Mouse (Mus musculus) cerebellum, postnatal 36 days (tissue): Measurements from ENCODE around the gene Ninj1.

Experiments used
- DNase-seq, 2 experiments: peaks; one replicate each; pipeline ENCODE4 v3.0.0; 2021 to 2022; ENCODE audit warnings: mixed read lengths in 2 of 2

Ninj1 gene

DNA sequence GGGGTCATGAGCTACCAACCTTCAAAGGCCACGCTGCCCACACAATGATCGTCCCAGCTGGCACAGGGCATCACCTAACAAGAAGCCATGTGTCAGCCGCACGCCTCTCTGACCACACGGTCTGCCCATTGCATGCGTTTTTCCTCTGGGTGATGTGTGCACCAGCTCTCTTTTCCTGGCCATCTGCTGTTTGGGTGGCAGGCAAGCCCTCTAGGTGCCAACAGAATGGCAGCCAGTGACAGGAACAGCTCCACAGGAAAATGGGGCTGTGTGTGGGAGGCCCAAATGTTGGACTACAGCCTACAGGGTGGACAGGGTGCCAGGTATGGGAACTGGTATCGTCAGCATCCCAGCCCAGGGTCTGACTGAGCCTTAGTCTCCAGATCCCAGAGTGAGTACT is 14.9 kb upstream of the Ninj1 start:
- peak; percentile 79 to 80 for DNase-seq

DNA sequence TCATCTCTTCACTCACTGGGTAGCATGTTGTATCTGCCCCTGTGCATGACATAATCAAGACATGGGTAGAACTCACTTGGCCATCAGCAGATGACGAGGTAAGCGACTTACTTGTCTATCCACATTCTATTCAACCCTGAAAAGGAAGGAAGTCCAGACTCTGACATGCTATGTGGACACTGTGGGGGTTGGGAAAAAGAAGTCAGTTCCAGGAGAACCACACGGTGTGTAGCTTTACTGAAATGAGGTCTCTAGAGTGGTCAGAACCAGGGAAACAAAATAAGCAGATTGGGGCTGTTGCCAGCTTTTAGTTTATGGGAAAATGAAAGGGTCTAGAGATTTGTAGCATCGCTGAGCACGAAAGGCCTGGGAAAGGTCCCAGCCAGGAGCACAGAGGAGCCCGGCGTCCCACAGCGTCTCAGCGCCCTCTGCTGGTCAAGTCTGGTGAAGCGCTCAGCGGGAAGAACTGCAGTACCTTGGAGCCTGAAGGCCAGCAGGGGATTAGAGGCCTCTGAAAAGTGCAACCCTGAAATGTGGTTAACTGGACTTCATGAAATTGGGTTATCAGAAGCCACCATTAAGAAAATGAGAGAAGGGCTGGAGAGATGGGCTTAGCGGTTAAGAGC is 14.2 kb upstream of the Ninj1 start:
- DNase-seq: peak; percentile 93 to 97

GRCm38 (mm10) chr13:49175509-49175908 is 11.8 kb upstream of the Ninj1 start:
- DNase-seq: no peak

GRCm38 (mm10) chr13:49178839-49179585 is 8.3 kb upstream of the Ninj1 start:
- peak; percentile 91 to 92 for DNase-seq

- no peak for DNase-seq
Observed at GRCm38 (mm10) chr13:49180274-49180673, 7.0 kb upstream of the Ninj1 start.

- DNase-seq: no peak
Observed at GRCm38 (mm10) chr13:49180691-49181090, 6.6 kb upstream of the Ninj1 start.

DNA sequence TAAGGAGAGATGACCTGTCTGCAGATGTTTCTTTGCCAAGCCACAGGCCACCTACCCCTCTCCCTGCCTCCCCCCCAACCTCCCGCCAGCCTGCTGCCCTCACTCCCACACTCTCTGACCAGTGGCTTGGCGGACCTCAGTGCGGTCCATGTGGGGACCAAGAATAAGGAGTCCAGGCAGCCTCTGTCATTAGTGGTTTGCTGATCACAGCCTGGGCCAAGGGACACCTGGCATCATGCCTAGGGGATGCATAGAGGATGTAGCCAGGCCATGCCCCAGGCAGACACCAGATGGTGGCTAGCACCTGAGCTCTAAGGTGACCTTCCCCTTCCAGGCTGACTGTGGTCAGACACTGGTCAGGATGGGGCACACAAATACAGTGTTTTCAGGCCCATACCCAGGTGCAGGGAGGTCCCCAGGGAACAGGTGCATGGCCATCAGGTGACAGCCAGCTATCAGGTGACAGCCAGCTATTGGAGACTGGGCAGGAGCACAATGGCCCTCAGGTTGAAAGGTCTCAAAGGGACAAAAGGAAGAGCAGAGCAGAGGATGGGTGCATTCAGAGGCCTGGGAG is 5.8 kb upstream of the Ninj1 start:
- DNase-seq: peak; percentile 78 to 83

- no peak for DNase-seq
Observed at GRCm38 (mm10) chr13:49183161-49183560, 4.1 kb upstream of the Ninj1 start.

- no peak for DNase-seq
Observed at GRCm38 (mm10) chr13:49183646-49184045, 3.6 kb upstream of the Ninj1 start.

- DNase-seq: no peak
Observed at GRCm38 (mm10) chr13:49186798-49187287, 442 bp upstream of the Ninj1 start.

DNA sequence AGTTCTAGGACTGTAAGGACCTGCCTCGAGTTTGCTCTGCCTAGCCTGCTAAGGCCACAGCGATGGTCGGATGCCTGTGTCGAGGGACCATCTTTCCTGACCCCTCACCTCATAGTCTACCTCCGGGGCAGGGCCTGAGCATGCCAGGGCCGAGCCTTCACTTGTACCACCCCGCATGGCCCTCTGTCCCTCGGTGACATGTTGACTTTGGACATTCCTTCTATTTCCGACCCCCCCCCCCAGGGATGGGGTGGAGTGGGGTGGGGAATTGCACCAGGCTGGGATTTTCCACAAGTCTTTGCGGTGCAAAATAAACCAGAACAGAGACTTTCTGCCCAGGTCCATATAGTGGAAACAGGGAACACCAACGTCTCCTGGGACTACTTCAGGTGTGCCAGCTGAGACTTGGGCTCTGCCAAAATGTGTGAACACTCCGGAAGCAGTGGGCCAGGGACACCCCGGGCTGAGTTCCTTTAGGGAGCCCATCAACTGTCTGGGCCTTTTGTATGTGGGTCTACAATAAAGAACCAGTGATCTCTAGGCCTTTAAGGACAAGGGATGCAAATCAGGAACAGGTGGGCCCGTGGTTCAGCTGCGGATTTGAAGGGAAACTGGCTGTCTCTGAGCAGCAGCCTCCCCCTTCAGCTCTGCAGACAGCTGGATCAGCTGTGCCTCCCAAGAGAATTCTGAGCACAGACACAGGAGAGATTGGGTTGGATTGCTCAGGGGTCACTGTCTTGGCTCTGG is 1.1 kb downstream of the Ninj1 start:
- DNase-seq: no peak

DNA sequence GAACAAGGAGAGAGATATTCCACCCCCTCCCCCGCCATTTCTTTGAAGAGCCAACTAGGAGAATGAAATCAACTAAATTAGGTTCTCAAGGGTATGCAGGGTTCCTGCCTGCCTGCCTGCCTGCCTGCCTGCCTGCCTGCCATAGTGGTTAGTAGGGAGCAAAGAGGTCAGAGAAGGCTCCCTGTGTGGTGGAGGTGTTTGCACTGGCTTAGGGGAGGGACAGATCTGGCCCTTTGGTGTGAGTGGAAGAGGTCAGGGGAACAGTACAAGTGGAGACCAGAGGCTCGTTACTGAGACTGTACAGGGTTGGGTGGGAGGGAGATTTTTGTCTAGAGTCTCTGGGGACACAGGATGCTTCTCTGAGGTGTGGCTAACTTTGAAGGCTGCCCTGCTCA is 1.7 kb downstream of the Ninj1 start:
- DNase-seq: no peak

- DNase-seq: no peak
Observed at GRCm38 (mm10) chr13:49189970-49190870, 2.9 kb downstream of the Ninj1 start.

- no peak for DNase-seq
Observed at GRCm38 (mm10) chr13:49190876-49191672, 3.8 kb downstream of the Ninj1 start.

- no peak for DNase-seq
Observed at GRCm38 (mm10) chr13:49191673-49192035, 4.4 kb downstream of the Ninj1 start.

- no peak for DNase-seq
Observed at GRCm38 (mm10) chr13:49192156-49192855, 5.0 kb downstream of the Ninj1 start.

GRCm38 (mm10) chr13:49193650-49194049 is 6.4 kb downstream of the Ninj1 start:
- no peak for DNase-seq

DNA sequence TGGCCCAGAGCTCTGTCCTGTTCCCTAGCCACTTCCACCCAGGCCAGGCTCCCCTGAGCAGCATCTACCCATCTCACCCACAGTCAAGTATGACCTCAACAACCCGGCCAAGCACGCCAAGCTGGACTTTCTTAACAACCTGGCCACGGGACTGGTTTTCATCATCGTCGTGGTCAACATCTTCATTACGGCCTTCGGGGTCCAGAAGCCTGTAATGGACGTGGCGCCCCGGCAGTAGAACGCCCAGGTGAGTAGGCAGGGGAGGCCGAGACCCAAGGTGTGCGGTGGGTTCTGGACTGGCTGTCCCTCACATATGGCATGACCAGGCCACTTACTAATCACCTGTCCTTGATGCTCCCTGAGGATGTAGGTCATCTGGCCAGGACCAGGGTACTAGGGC is 7.5 kb downstream of the Ninj1 start:
- no peak for DNase-seq

- DNase-seq: no peak
Observed at GRCm38 (mm10) chr13:49195651-49196050, 8.4 kb downstream of the Ninj1 start.

GRCm38 (mm10) chr13:49196211-49196610 is 8.9 kb downstream of the Ninj1 start:
- DNase-seq: no peak

DNA sequence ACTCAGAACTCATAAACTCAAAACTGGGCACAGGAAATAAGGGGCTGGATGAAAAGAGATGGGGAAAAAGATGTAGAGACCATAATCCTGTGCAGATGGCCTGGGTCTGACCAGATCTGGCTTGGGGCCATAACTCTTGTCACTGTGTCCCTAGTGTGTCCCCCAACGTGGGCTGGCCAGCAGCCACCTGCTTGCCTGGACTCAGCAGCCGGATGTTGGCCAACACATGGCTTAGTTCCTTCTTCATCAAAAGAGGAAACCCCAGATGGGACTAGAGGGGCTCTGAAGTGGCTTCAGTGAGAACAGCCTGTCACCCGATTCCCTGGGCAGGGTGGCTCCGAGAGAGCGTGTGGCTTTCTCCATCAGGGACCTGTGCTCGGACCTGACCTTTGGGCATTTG is 9.5 kb downstream of the Ninj1 start:
- no peak for DNase-seq
